Mouse (Mus musculus) myocyte (in vitro differentiated cells): Measurements from ENCODE around the gene Ppp1r14a. TPM values are rescaled to one million over a fixed set of nuclear protein-coding genes. Genes with fewer than 3 reads are reported as not detected.

Experiments used
- H3K27me3 ChIP-seq: one replicate; pipeline ENCODE4 v1.6.1; 2011; ENCODE audit not compliant: control insufficient read depth, insufficient read depth, insufficient read length
- H3K36me3 ChIP-seq: one replicate; pipeline ENCODE4 v1.6.1; 2011; ENCODE audit not compliant: control insufficient read depth, insufficient read depth
- H3K4me2 ChIP-seq: one replicate; pipeline ENCODE4 v1.6.1; 2011; ENCODE audit warnings: low read depth, control low read depth
- H3K4me3 ChIP-seq: one replicate; pipeline ENCODE4 v1.5.1; 2011; ENCODE audit warnings: mild to moderate bottlenecking, control low read depth, moderate library complexity
- H3K79me2 ChIP-seq: one replicate; pipeline ENCODE4 v1.6.1; 2011; ENCODE audit not compliant: control insufficient read depth, insufficient read depth
- H3ac ChIP-seq: one replicate; pipeline ENCODE4 v1.6.1; 2011; ENCODE audit not compliant: control insufficient read depth, insufficient read length
- CEBPB ChIP-seq: IDR thresholded peaks from 2 replicates; pipeline ENCODE4 v1.6.1; 2011; ENCODE audit warnings: mild to moderate bottlenecking, moderate library complexity; ENCODE audit not compliant: poor library complexity, insufficient read depth, severe bottlenecking
- E2F4 ChIP-seq: IDR thresholded peaks from one replicate; pipeline ENCODE4 v1.6.1; 2011; ENCODE audit warnings: mild to moderate bottlenecking, control low read depth, moderate library complexity; ENCODE audit not compliant: insufficient read depth
- MAX ChIP-seq: IDR thresholded peaks from one replicate; pipeline ENCODE4 v1.6.1; 2011; ENCODE audit warnings: low read depth, mild to moderate bottlenecking, control low read depth
- MYOD1 ChIP-seq, 3 experiments: IDR thresholded peaks; one replicate each; pipeline ENCODE4 v1.6.1; 2011; ENCODE audit warnings: control low read depth in 2 of 3, low read depth in 2 of 3, mild to moderate bottlenecking in 2 of 3, moderate library complexity in 1 of 3; ENCODE audit not compliant: insufficient read length in 2 of 3, control insufficient read depth in 1 of 3
- MYOG ChIP-seq, 3 experiments: IDR thresholded peaks; one replicate each; pipeline ENCODE4 v1.6.1; 2011; ENCODE audit warnings: control low read depth in 2 of 3, low read depth in 2 of 3, mild to moderate bottlenecking in 2 of 3; ENCODE audit not compliant: insufficient read length in 2 of 3, control insufficient read depth in 1 of 3, insufficient read depth in 1 of 3
- POLR2A ChIP-seq: IDR thresholded peaks from one replicate; pipeline ENCODE4 v1.6.1; 2011; ENCODE audit warnings: low read depth, mild to moderate bottlenecking, control low read depth, moderate library complexity; ENCODE audit not compliant: insufficient read length
- POLR2AphosphoS2 ChIP-seq: IDR thresholded peaks from one replicate; pipeline ENCODE4 v1.6.1; 2011; ENCODE audit warnings: low read depth, control low read depth; ENCODE audit not compliant: insufficient read length
- REST ChIP-seq: IDR thresholded peaks from one replicate; pipeline ENCODE4 v1.6.1; 2011; ENCODE audit warnings: mild to moderate bottlenecking, control low read depth, moderate library complexity; ENCODE audit not compliant: insufficient read depth, insufficient read length
- SRF ChIP-seq: IDR thresholded peaks from one replicate; pipeline ENCODE4 v1.6.1; 2011; ENCODE audit warnings: low read depth; ENCODE audit not compliant: control insufficient read depth, insufficient read length
- TCF12 ChIP-seq: IDR thresholded peaks from one replicate; pipeline ENCODE4 v1.6.1; 2011; ENCODE audit warnings: mild to moderate bottlenecking, control low read depth; ENCODE audit not compliant: poor library complexity, insufficient read depth, severe bottlenecking
- TCF3 ChIP-seq: IDR thresholded peaks from one replicate; pipeline ENCODE4 v1.6.1; 2011; ENCODE audit warnings: low read depth, control low read depth; ENCODE audit not compliant: insufficient read length
- USF1 ChIP-seq: IDR thresholded peaks from one replicate; pipeline ENCODE4 v1.6.1; 2011; ENCODE audit warnings: low read depth, mild to moderate bottlenecking, control low read depth, moderate library complexity
- polyA plus RNA-seq: library from polyadenylated mRNA; unstranded; fragments of >200 nt; fragmentation: generic; extraction: Trizol; gene quantifications from one replicate; pipeline ENCODE4 v1.2.1, GENCODE M21; 2012; ENCODE audit warnings: missing spikeins

Ppp1r14a gene
- polyA plus RNA-seq, 1 experiment = 0.35 TPM

GRCm38 (mm10) chr7:29306619-29307018 is 17.5 kb downstream of the Ppp1r14a start:
- Histone ChIP-seq H3K4me3 (no peak overlapping the region), H3K27me3 (no peaks in the 10 kb centered on the region), H3K4me2 (no peak overlapping the region), H3K79me2 (no peaks in the 10 kb centered on the region), H3ac (no peak overlapping the region), H3K36me3 (no peaks in the 10 kb centered on the region)
- TF ChIP-seq TCF12 (no peak), USF1 (no peak)

- TF ChIP-seq MYOD1 (IDR thresholded peaks at IDR 0.05; ENCODE audit: control insufficient read depth in 1 of 3, insufficient read length in 2 of 3, low read depth in 2 of 3) (peak in 1 of 3 experiments; percentile 9), SRF (no peak), E2F4 (no peak), TCF3 (no peak), MYOG (IDR thresholded peaks at IDR 0.05; ENCODE audit: control insufficient read depth in 1 of 3, insufficient read depth in 1 of 3, insufficient read length in 2 of 3, low read depth in 2 of 3) (peak in 1 of 3 experiments; percentile 8), USF1 (no peak), CEBPB (no peak), POLR2A (peak; percentile 14), MAX (no peak), POLR2AphosphoS2 (no peak), REST (no peak), TCF12 (no peak)
- peak overlapping the region; percentile 81 for H3K4me2 ChIP-seq
- H3K79me2 ChIP-seq = no peaks in the 10 kb centered on the region
- H3K27me3 ChIP-seq = no peaks in the 10 kb centered on the region
- peak overlapping the region; percentile 17 for H3K4me3 ChIP-seq
- H3ac ChIP-seq = peak overlapping the region; percentile 46
- H3K36me3 ChIP-seq = no peaks in the 10 kb centered on the region
These were observed 18.4 kb downstream of the Ppp1r14a start for GRCm38 (mm10) chr7:29307350-29308104.

GRCm38 (mm10) chr7:29309221-29309721 is 20.2 kb downstream of the Ppp1r14a start:
- peak overlapping the region; percentile 78 for H3K4me2 ChIP-seq
- no peaks in the 10 kb centered on the region for H3K27me3 ChIP-seq
- H3K79me2 ChIP-seq = no peaks in the 10 kb centered on the region
- TF ChIP-seq E2F4 (no peak), TCF3 (no peak), MYOD1 (IDR thresholded peaks at IDR 0.05; ENCODE audit: control insufficient read depth in 1 of 3, insufficient read length in 2 of 3, low read depth in 2 of 3) (peak in 1 of 3 experiments; percentile 25), MYOG (IDR thresholded peaks at IDR 0.05; ENCODE audit: control insufficient read depth in 1 of 3, insufficient read depth in 1 of 3, insufficient read length in 2 of 3, low read depth in 2 of 3) (no peak)
- no peaks in the 10 kb centered on the region for H3K36me3 ChIP-seq
- no peak overlapping the region for H3ac ChIP-seq
- no peak overlapping the region for H3K4me3 ChIP-seq

- no peak overlapping the region for H3K4me3 ChIP-seq
- peak overlapping the region; percentile 78 for H3K4me2 ChIP-seq
- TF ChIP-seq SRF (no peak), MAX (no peak)
- no peaks in the 10 kb centered on the region for H3K36me3 ChIP-seq
- no peaks in the 10 kb centered on the region for H3K27me3 ChIP-seq
- H3K79me2 ChIP-seq = no peaks in the 10 kb centered on the region
- H3ac ChIP-seq = no peak overlapping the region
These were observed 20.6 kb downstream of the Ppp1r14a start for GRCm38 (mm10) chr7:29309749-29310148.

- Histone ChIP-seq H3K79me2 (no peaks in the 10 kb centered on the region), H3K36me3 (no peaks in the 10 kb centered on the region), H3K27me3 (no peaks in the 10 kb centered on the region), H3K4me3 (no peak overlapping the region), H3ac (no peak overlapping the region), H3K4me2 (no peak overlapping the region)
- TF ChIP-seq POLR2AphosphoS2 (no peak), TCF3 (no peak)
These were observed 23.9 kb downstream of the Ppp1r14a start for GRCm38 (mm10) chr7:29313051-29313450.

GRCm38 (mm10) chr7:29313572-29314261 is 24.6 kb downstream of the Ppp1r14a start:
- H3K4me3 ChIP-seq = no peak overlapping the region
- H3K4me2 ChIP-seq = no peak overlapping the region
- H3K27me3 ChIP-seq = no peaks in the 10 kb centered on the region
- H3K36me3 ChIP-seq = no peaks in the 10 kb centered on the region
- H3K79me2 ChIP-seq = no peaks in the 10 kb centered on the region
- H3ac ChIP-seq = no peak overlapping the region
- TF ChIP-seq TCF3 (no peak), USF1 (no peak), POLR2A (no peak), REST (no peak), MYOD1 (IDR thresholded peaks at IDR 0.05; ENCODE audit: control insufficient read depth in 1 of 3, insufficient read length in 2 of 3, low read depth in 2 of 3) (no peak), E2F4 (no peak), TCF12 (no peak), POLR2AphosphoS2 (no peak), MAX (no peak), SRF (no peak)
